Mouse (Mus musculus): ENCODE data around the gene Thada. TPM values are rescaled to one million over a fixed set of nuclear protein-coding genes. Genes with fewer than 3 reads are reported as not detected.

The Thada gene
- total RNA-seq (2017): 43.6 and 48.0 TPM in 2 replicates

DNA sequence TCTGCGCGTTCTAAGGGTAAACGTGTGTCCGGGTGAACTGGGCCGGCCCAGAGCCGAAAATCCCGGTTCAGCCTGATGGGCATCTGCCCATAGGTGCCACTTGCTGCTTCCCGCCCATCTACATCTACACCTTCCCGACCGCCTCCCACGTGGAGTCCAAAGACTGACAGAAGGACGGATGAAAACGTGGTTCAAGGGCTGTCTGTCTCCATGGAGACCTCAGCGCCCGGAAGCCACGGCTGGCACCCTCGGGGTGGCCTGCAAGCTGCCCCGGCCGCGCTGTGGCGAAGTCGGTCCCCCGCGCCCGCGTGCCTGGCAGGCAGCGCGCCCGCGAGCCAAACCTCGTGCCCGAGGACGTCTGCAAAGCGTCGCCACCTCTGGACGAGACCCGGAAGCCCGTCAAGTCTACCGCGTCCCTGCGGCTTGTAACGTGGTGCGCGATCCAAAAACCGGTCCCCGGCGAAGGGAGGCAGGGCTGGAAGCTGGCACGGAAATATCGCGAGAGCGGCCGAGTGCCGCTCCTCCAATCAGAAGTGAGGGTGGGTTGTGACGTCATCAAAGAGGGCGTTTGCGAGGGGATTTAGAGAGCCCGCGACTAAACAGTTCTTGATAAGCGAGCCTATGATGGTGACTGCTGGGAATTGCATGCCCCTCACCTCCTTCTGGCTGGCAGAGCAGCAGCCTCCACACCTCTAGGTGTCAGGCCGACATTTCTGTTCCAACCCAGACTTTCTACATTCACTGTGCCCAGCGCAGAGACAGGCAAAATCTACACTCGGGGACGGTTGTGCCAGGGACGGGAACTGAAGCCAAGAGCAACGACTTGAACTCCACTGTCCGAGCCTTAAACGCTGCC is at the start of gene Thada:
Gene Thada (minus strand): TSS at position 453 of the 856 bp plus-strand sequence.
- peak; percentile 97 for ATAC-seq (ENCODE audit: extremely low read depth, insufficient number of reproducible peaks, low FRiP score, poor library complexity, severe bottlenecking)

DNA sequence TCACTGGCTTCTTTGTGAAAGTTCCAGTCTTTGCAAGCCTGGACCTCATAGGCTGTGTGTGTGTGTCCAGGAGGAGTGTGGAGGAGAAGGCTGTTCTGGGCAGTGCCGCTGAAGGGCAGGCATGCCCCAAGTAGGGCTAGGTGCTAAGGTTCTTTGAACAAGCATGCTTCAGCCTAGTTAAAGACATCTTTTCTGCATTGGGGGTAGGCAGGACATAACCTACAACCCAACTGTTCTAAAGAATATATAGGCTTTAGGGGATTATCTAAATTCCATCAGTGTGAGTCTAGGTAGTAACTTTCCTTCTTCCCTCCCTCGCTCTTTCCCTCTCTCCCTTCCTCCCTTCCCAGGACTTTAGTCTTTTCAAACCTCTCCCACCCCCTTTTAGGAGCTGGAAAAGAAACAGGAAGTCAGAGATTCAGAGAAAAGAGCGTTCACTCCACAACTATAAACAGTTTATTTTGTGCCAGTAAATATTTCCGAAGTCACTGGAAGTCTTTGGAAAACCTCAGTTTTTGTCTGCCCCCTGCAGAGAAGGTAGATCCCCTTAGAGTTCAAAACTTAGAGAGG is 46.6 kb upstream of the Thada start:
- no peak for ATAC-seq (ENCODE audit: extremely low read depth, insufficient number of reproducible peaks, low FRiP score, poor library complexity, severe bottlenecking)

DNA sequence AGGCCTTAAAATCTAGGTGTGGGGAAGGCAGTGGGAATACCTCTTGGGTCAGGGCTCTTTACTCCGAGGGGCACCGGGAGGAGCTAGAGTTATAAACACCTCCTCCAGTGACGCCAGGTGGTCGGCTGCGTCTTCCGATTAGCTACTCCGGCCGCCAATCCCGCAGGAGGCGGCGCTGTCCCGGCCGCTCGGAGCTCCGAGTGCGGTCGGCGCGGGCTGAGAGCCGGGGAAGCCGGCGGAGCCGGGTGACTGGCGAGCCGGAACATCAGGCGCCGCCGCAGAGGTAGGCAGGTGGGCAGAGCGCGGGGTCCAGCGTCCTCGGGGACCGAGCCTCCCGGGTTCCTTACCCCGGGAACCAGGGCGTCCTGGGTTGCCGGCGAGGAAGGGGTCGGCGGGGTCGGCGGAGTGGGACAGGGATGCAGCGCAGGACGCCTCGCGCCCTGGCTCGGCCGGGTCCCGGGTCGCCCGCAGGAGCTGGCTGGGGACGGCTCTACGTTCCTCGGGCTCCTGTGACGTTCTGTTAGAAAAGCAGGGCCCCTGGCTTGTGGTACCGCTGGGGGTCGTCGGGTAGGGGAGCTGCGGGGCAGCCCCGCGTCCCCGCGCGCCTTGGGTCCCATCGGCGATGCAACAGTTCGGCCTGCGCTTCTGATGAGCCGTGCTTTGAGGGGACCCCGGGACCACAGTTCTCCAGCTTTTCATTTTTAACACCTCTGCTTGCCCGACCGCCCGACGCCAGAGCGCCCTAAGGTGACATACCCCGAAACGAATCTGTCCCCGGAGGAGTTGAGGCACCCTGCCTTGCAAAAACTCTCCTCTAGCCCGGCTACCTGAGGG is 45.9 kb upstream of the Thada start, which contains the start of gene Plekhh2:
Gene Plekhh2 (plus strand): TSS at position 214 of the 834 bp plus-strand sequence.
- no peak for ATAC-seq (ENCODE audit: extremely low read depth, insufficient number of reproducible peaks, low FRiP score, poor library complexity, severe bottlenecking)

DNA sequence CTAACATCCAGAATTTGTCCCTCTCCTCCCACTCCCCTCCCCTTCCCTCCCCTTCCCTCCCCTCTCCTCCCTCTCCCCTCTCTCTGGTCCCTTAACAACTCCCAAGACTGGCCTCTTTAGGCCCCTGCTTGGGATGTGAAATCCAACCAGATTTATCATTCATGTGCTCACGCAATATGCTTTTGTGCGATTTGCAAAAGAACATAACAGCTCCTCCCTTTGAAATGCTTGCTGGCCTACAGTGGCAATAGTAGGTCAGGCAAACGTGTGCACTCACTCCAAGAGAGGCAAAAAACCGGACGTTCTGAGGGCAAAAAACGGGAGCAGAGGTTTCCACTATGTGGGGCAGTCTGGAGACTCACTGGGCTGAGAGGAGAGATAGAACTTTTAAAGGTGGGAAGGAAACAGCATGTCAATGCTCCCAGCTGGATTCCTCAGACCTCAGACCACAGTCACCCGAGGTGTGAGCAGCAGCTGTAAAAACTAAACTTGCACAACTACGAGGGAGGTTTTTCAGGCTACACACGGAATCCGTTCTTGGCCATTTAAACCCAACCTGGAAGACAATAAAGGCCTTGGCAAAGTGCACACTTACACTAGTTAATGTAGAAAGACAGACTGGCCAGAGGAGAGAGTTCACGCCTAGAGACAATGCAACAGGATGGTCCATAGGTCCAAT is 45.1 kb upstream of the Thada start:
- no peak for ATAC-seq (ENCODE audit: extremely low read depth, insufficient number of reproducible peaks, low FRiP score, poor library complexity, severe bottlenecking)

DNA sequence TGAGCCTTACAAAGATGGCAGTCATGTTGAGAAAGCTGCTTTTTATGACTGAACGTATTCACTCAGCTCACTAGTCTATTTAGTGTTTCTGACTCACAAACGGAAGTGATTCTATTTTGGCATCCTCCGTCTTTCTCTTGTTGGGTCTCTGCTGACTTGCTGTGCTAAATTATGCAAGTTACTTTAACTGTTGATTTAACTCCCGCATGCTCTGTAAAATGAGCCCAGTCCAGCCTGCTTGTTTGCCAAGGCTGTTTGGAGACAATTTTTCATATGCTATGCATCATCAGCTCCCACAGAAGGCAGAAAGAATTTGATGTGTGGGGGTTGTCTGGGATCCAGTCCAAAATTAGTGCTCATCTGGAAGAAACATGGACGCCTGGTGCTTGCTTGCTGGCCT is 44.4 kb upstream of the Thada start:
- ATAC-seq (ENCODE audit: extremely low read depth, insufficient number of reproducible peaks, low FRiP score, poor library complexity, severe bottlenecking): no peak

DNA sequence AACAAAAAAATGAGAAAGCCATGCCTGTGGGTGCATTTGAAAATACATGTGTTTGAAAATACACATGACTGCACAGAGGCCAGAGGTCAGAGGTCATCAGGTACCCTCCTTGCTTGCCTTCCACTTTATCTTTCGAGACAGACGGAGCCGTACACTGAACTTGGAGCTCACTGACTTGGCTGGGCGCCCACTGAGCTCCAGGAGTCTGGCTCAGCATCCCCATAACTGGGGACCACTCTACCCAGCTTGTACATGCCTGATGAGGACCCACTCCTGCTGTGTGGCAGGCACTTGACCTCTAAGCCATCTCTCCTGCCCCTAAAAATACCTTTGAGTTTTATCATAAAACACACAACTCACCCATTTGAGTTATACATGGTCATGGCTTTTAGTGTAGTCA is 43.2 kb upstream of the Thada start:
- no peak for ATAC-seq (ENCODE audit: extremely low read depth, insufficient number of reproducible peaks, low FRiP score, poor library complexity, severe bottlenecking)

DNA sequence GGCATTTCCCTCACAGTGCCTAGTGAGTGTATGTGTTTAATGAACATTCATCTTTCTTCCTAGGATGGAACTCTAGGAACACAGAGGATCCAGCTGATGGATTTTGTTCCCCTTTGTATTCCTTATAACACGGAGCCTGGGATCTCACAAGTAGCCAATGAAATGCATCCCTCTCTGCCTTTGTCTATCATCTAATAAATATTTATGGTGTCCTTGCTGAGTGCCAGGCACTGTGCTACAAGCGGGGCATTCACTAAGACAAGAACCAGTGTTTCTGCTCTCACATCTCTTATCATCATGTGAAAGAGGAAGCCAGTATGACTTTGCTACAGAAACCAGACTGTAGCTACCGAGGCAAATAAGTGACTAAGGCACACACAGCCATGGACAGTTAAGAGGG is 42.7 kb upstream of the Thada start:
- ATAC-seq (ENCODE audit: extremely low read depth, insufficient number of reproducible peaks, low FRiP score, poor library complexity, severe bottlenecking): no peak

DNA sequence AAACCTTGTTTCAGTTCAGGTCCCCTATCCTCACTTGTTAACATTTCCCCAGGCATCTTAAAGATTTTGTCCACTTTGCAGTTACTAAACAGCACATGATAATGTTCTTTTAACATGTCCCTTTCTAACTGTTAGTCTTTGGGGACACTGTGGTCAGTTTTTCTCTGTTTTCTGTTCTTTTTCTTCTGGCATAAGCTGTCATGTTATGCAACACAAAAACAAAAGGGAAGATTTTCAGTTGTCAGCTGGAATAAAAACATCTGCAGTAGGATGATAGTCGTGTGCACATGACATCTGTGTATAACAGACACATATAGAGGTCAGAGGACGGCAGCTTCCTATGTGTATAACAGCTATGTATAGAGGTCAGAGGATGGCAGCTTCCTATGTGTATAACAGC is 39.9 kb upstream of the Thada start:
- no peak for ATAC-seq (ENCODE audit: extremely low read depth, insufficient number of reproducible peaks, low FRiP score, poor library complexity, severe bottlenecking)

DNA sequence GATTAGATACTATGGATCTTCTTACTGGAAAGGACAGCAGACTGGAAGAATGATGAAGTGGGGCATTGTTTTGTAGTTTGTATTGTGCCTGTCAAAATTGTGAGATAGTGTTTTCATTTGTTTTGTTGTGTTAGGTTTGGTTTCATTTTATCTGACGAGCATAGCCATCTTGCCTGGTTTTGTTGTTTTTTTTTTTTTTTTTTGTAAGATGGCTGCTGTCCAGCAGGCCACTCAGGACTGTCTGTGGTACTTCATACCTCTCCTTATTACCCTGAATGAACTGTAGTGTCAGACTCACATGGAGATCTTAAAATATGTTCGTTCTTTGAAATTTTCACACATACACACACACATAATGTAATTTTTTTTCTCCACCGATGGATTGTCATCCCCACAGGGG is 36.3 kb upstream of the Thada start:
- no peak for ATAC-seq (ENCODE audit: extremely low read depth, insufficient number of reproducible peaks, low FRiP score, poor library complexity, severe bottlenecking)

DNA sequence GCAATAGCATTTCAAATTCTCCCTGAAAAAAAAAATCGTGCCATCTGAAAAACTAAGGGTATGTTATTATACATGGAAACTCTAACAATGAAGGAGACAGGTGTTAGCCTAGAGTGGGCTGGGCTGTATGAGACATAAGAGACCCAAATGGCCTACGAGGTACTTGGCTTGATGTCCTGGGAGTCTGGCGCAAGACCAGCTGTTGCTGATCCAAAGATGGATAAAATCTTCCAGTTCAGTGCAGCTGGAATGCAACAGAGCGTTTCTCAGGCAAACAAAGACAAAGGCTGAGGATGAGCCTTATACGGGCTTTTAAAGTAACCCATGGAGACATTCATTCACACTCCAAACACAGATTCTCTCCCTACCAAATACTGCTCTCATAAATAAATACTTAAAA is 32.6 kb upstream of the Thada start:
- no peak for ATAC-seq (ENCODE audit: extremely low read depth, insufficient number of reproducible peaks, low FRiP score, poor library complexity, severe bottlenecking)

DNA sequence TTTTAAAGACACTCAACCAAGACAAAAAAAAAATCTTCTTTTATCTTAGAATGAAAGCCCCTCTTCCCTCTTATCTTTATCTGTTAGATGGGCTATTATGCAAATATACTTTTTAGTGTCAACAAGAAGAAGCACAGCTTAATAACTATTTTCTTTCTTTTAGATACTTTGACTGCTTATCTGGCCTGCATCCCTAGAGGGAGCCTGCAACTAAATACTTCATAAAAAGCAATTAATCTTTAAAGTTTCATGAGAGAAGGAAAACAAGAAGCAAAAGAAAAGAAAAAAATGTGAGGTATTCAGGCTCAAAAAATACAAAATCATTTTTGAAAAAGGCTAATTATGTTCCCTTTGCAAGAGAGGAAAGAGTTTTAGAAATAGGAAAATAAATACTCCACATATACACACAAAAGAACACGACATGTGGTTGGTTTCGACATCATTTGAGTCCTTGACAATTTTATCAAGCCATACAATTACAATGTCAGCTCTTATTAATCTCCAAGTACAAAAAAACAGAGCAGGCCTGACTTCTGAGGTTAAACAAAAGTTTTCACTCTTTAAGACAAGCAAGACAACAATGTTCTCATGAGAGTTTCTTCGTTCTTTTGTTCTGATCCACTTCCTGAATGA is 32.1 kb upstream of the Thada start:
- ATAC-seq (ENCODE audit: extremely low read depth, insufficient number of reproducible peaks, low FRiP score, poor library complexity, severe bottlenecking): no peak

DNA sequence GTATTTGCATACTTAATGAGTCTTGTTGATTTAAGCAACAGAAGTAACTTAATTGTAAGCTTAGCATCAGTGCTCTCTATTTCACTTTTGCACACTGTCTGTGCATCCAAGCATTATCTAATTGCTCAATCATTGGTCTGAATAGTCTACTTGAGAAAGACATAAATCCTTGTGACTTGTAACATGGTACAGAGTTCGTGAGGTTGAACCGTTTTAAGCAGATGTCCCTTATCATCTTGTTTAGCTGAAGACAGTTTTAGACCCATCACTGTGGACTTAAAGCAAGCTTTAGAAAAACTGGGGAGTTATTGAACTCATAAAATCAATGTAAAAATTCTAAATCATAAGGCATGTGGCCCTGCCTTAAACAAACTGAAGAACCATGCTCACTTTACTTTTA is 31.6 kb upstream of the Thada start:
- ATAC-seq (ENCODE audit: extremely low read depth, insufficient number of reproducible peaks, low FRiP score, poor library complexity, severe bottlenecking): no peak

DNA sequence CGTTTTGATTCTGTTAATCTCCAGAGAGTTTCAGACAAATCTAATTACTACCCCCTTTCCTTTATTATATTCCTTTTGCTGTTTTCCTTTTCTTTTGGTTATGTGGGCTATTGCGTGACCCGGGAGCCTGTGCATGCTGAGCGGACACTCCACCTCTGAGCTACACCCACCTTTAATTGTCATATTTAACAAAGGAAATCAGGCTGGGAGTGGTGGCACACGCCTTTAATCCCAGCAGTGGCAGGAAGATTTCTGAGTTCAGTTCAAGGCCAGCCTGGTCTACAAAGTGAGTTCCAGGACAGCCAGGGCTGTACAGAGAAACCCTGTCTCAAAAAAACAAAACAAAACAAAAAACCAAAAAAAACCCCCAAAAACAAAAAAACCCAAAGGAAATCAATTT is 31.0 kb upstream of the Thada start:
- ATAC-seq (ENCODE audit: extremely low read depth, insufficient number of reproducible peaks, low FRiP score, poor library complexity, severe bottlenecking): no peak

DNA sequence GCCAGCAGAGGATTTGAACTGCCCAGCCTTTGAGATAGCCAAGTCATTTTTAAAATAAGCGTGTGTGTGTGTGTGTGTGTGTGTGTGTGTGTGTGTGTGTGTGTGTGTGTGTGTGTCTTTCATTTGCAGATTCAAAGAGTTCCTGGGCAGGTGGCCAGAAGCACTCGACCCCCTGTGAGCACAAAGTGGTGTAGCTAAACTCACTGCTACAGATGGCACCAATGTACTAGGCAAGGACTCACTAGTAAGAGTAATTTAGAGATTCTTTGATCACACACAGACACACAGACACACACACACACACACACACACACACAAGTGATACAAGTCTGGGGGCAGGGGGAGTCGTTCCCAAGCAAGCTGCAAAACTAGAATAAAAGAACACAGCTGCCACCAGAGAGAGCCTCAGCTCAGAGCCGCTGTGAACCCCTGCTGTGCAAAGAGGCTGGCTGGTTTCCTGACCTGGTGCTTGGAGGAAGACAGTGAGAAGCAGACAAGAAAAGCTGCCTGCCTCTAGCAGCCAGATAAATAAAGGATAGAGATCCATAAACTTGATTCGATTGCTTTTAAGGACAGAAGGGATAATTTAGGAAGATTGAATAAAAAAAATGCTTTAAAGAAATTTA is 26.4 kb upstream of the Thada start:
- no peak for ATAC-seq (ENCODE audit: extremely low read depth, insufficient number of reproducible peaks, low FRiP score, poor library complexity, severe bottlenecking)

DNA sequence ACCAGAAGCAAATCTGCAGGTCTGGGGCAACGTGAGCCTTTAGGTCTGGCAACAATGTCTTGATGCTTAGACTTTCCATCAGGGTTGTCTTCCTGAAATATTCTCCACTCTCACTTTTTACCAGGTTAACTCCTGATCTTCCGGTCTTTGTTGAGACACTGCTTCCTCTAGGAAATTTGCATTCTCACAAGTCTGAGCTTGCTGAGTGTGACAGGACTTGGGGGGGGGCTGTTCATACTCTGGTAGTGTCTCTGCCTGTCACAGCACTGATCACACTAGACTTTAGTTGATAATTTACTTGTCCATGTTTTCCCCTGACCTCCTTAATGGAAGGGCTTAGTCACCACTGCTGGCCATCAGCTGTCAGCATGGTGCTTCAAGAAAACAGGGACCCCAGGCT is 21.4 kb upstream of the Thada start:
- ATAC-seq (ENCODE audit: extremely low read depth, insufficient number of reproducible peaks, low FRiP score, poor library complexity, severe bottlenecking): no peak

DNA sequence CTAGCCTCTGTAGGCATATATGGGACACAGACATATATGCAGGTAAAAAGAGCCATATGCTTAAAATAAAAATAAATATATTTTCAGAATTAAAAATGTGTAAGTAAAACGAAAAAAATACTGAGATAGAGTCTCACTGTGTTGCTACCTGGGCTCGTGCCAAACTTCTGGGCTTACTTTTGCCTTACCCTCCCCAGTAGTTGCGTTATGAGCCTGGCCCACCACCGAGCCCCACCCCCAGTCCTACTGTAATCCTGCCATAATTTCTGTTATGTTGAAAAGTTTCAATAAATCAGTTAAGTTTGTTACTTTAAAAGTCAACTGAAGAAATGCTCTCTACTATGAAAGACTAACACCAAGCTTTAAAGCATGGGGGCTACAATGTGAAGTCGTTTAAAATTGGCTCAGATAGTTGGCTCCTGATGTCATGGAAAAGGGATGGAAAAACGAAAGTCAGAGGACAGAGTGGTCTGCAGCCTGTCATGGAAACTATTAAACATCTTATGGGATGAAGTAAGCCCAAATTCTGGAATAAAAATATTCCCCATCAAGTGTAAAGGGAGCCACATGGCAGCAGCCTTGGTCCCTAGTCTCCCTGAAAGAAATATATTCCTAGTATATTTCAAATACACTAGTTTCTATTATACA is 17.8 kb upstream of the Thada start:
- ATAC-seq (ENCODE audit: extremely low read depth, insufficient number of reproducible peaks, low FRiP score, poor library complexity, severe bottlenecking): no peak

DNA sequence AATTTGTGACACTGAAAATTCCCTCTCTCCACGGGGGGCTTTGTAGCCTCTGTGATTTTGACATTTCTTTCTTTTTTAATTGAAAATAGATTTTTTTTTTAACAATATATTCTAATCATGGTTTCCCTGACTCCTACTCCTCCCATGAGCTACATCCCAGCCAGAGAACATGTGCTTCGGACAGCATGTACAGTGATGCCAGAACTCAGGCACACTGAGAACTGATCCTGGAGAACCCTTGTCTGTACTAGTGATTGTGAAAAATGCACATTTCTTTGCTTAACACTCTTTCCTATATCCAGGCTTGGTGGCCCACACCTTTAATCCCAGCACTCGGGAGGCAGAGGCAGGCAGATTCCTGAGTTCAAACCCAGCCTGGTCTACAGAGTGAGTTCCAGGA is 16.8 kb upstream of the Thada start:
- no peak for ATAC-seq (ENCODE audit: extremely low read depth, insufficient number of reproducible peaks, low FRiP score, poor library complexity, severe bottlenecking)

All from neutrophil, adult 5-6 weeks (primary cell).